Mouse (Mus musculus) embryonic facial prominence, embryonic 15.5 days (tissue): Measurements from ENCODE around the gene Ugt1a6a. TPM values are rescaled to one million over a fixed set of nuclear protein-coding genes. Genes with fewer than 3 reads are reported as not detected.

ENCODE experiments used
- ATAC-seq: fragments of 200-750 bp; cut with Nextera tagmentation; 2 replicates; pipeline ENCODE4 v1.8.0; 2017; ENCODE audit warnings: low read depth, moderate TSS enrichment; ENCODE audit not compliant: insufficient number of reproducible peaks, low FRiP score, low TSS enrichment
- H3K27ac ChIP-seq: fragments of 300-500 bp; sonication (generic); replicated peaks from 2 replicates; pipeline ENCODE4 v1.5.1; 2015; ENCODE audit warnings: mild to moderate bottlenecking, inconsistent platforms
- H3K27me3 ChIP-seq: fragments of 300-500 bp; sonication (generic); 2 replicates; pipeline ENCODE4 v1.6.1; 2015; ENCODE audit warnings: inconsistent platforms
- H3K36me3 ChIP-seq: fragments of 300-500 bp; sonication (generic); 2 replicates; pipeline ENCODE4 v1.6.1; 2015; ENCODE audit warnings: mild to moderate bottlenecking, inconsistent platforms
- H3K4me1 ChIP-seq: fragments of 300-500 bp; sonication (generic); 2 replicates; pipeline ENCODE4 v1.6.1; 2015; ENCODE audit warnings: inconsistent platforms
- H3K4me2 ChIP-seq: fragments of 300-500 bp; sonication (generic); replicated peaks from 2 replicates; pipeline ENCODE4 v1.6.1; 2015; ENCODE audit warnings: mild to moderate bottlenecking, inconsistent platforms
- H3K4me3 ChIP-seq: fragments of 300-500 bp; sonication (generic); replicated peaks from 2 replicates; pipeline ENCODE4 v1.5.1; 2015; ENCODE audit warnings: mild to moderate bottlenecking, inconsistent platforms
- H3K9ac ChIP-seq: fragments of 300-500 bp; sonication (generic); 2 replicates; pipeline ENCODE4 v1.6.1; 2015; ENCODE audit warnings: inconsistent platforms
- H3K9me3 ChIP-seq: fragments of 300-500 bp; sonication (generic); replicated peaks from 2 replicates; pipeline ENCODE4 v1.6.1; 2016; ENCODE audit warnings: inconsistent platforms
- WGBS: fragments of 180-500 bp; shearing (Covaris S2); methylation state at CpG from one replicate; pipeline ENCODE4 v1.1.7; 2015; 5-methylcytosine and 5-hydroxymethylcytosine counted together
- polyA plus RNA-seq: library from polyadenylated mRNA; unstranded; fragments of >200 nt; fragmentation: Nextera tagmentation; extraction: Ambion mirVana; gene quantifications from 2 replicates; pipeline ENCODE4 v1.2.1, GENCODE M21; 2015

Gene Ugt1a6a
- polyA plus RNA-seq, 1 experiment from 2014 or later = 16.8 TPM

DNA sequence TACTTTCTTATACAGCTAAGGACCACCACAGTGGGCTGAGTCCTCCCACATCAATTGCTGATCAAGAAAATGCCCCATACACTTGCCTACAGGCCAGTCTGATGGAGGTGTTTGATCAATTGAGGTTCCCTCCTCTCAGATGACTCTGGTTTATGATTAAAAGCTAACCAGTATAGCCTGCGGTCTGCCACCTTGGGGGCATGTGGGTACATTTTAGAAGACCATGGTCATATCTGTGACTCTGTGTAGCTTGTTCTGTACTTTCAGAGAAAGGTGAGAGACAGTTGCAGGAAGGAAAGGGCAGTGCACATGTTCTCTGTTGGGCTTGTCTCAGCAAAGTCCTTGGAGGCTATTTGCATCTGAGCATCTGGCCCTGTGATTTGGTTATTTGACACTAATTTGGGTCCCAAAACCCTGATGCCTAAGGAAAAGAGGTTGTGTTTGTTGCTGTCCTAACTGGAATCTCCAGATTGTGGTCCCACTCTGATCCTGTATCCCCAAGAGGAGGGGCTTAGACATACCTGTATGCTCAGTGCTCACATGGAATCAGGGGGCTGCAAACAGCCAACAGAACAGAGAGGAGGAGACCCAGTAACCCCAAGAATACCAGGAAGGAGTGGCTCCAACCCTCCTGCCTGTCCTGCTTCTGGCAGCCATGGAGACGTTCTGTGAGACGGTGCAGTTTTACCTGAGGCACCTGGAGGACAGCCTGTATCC is 98.2 kb downstream of the Ugt1a6a start:
- WGBS = 53% methylated on average over 3 of the region's 3 CpGs
- H3K4me2 ChIP-seq = no peak overlapping the region
- ATAC-seq = no peak

DNA sequence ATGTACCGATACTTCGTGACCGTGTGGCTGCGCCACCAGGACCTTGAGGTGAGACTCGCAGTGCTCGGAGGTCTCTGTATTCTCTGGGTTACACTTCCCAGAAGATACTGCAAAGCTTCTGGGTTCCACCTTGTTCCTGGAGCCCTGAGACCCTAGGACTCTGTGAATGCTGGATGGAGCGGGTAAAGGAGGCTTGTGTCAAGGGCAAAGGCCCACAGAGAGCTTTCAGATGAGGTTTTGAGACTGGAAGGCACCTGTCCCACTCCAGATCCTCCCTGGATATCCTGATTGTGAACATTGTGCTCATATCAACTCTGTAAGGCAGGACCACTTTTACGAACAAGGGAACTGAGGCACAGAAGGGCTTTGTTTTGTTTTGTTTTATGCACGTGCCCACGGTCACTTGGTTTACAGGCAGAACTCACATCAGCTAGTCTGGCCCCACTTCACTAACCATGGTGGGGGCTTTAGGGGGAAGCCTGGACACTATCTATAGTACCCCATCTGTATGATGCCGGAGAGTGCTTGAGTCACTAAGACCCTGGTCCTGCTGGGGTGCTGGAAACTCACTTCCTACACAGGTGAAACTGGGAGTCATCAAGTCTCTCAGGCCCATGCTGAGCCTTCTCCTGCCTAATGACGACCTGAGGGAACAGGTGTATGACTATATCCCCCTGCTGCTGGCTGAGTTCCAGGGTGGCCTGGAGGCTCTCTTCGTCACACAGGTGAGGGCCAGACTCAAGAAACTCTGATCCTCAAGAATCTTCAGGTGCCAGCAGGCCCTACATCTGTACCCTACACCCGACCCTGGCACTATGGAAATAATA is 99.0 kb downstream of the Ugt1a6a start:
- H3K4me3 ChIP-seq = no peak overlapping the region
- H3K9me3 ChIP-seq = peaks cover 77% of the 10 kb centered on the region
- H3K36me3 ChIP-seq = no peaks in the 10 kb centered on the region
- no peak for ATAC-seq
- H3K9ac ChIP-seq = no peak overlapping the region
- no peak overlapping the region for H3K4me2 ChIP-seq
- H3K4me1 ChIP-seq = no peaks in the 10 kb centered on the region
- no peaks in the 10 kb centered on the region for H3K27me3 ChIP-seq
- 67% methylated on average over 14 of the region's 14 CpGs for WGBS
- no peak overlapping the region for H3K27ac ChIP-seq

More for the DNA sequence above, 98.2 kb downstream of the Ugt1a6a start:
- Histone ChIP-seq H3K9ac (no peak overlapping the region), H3K27ac (no peak overlapping the region), H3K9me3 (peaks cover 77% of the 10 kb centered on the region), H3K36me3 (no peaks in the 10 kb centered on the region), H3K4me1 (no peaks in the 10 kb centered on the region), H3K4me3 (no peak overlapping the region), H3K27me3 (no peaks in the 10 kb centered on the region)

DNA sequence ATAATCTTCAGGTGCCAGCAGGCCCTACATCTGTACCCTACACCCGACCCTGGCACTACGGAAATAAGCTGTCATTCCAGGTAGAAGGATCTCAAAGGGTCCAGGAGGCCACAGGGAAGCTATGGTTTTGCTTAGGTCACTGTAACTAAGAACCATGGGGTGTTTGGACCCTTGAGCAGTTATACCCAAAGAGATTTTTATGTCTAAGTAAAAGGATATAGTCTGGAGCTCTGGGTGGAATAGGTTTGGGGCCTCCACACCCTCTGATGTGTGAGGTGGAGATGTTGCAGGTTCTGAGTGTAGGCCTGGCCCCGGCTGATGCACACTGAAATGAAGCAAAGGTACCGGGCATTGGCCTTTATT is 99.6 kb downstream of the Ugt1a6a start:
- no peak overlapping the region for H3K9ac ChIP-seq
- no peaks in the 10 kb centered on the region for H3K4me1 ChIP-seq
- no peak overlapping the region for H3K4me2 ChIP-seq
- H3K9me3 ChIP-seq = peaks cover 80% of the 10 kb centered on the region
- ATAC-seq = no peak
- H3K36me3 ChIP-seq = no peaks in the 10 kb centered on the region
- no peak overlapping the region for H3K4me3 ChIP-seq
- WGBS = 62% methylated on average over 4 of the region's 4 CpGs
- no peaks in the 10 kb centered on the region for H3K27me3 ChIP-seq
- H3K27ac ChIP-seq = no peak overlapping the region

DNA sequence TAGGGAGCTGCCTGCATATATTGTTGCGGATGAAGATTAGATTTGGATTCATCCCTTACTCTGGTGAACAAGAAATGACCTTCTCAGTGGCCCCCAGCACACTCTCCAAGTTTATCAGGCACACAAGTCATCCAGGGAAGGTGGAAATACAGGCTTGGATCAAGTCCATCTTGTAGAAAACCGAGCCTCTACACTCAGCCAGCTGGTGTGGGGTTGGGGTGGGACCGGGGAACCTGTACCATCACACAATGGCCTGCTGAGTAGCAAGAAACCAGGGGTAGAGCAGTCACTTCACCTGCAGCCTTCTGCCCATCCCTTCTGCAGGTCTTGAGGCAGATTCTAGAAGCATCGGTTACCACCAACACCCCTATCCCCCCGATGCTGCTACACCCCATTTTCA is 100.0 kb downstream of the Ugt1a6a start:
- Histone ChIP-seq H3K27me3 (no peaks in the 10 kb centered on the region), H3K9me3 (peaks cover 80% of the 10 kb centered on the region), H3K4me2 (no peak overlapping the region), H3K27ac (no peak overlapping the region), H3K9ac (no peak overlapping the region), H3K4me3 (no peak overlapping the region), H3K36me3 (no peaks in the 10 kb centered on the region), H3K4me1 (no peaks in the 10 kb centered on the region)
- no peak for ATAC-seq
- 44% methylated on average over 5 of the region's 5 CpGs for WGBS

DNA sequence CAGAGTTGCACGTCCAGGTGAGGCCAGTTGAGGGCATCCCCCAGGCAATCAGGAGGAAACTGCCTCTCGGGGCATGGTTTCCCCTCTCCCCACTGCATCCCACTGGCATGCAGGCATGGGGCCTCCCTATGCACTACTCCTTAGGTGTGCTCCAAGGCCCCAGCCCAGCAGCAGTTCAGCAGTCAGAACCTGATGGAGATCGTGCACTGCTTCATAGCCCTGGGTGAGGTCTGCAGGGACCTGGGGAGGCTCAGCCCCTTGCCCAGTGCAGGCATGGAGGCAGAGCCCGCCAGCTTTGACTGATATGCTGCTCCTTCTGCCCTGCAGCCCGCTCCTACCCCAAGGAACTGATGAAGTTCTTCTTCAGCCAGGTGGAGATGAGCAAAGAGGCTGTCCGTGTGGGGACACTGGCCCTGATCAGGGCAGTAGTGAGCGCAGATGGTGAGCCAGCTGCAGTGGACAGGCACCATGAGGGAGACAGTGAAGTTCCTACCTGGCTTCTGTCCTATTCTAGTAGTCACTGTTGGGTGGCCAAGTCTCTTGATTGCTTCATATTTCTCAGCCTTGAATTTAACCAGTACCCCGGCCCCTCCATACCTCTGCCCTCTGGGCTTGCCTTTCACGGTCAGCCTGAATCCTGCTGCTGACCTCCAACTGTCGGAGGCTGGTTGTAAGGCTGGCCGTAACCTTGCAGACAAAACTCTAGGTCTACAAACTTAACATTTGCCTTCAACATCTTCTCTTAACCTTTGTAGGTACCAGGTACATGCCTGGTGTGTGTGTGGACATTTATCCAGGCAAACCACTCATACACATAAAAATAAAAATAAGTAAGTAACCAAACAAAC is 100.7 kb downstream of the Ugt1a6a start:
- Histone ChIP-seq H3K27ac (no peak overlapping the region), H3K4me2 (no peak overlapping the region), H3K9ac (no peak overlapping the region), H3K36me3 (no peaks in the 10 kb centered on the region), H3K27me3 (no peaks in the 10 kb centered on the region), H3K4me1 (no peaks in the 10 kb centered on the region), H3K4me3 (no peak overlapping the region), H3K9me3 (peaks cover 80% of the 10 kb centered on the region)
- WGBS = 59% methylated on average over 11 of the region's 11 CpGs
- peak; percentile 1; the same call in 1 of the 2 replicates for ATAC-seq

DNA sequence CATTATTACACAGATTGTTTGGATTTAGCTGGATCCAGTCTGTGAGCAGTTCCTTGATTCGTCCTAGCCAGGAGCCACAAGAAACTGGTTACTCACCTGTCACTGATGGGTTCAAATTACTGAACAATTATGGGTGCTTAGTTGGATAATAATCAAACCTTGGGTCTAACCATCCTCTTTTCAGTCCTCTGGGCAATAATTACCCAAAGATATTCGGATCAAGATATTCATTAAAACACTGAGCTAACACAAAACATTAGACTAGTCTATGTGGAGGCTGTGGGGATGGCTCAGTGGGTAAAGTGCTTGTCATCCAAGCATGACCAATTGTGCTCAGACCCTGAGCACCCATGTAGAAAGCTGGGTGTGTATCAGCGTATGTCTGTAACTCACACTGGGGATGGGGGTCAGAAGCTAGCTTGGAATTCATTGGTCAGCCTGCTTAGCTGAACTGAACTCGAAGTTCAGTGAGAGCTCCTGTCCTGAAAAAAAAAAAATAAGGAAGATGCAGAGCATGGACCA is 101.3 kb downstream of the Ugt1a6a start:
- H3K9ac ChIP-seq = no peak overlapping the region
- no peaks in the 10 kb centered on the region for H3K4me1 ChIP-seq
- no peak for ATAC-seq
- no peaks in the 10 kb centered on the region for H3K27me3 ChIP-seq
- peaks cover 81% of the 10 kb centered on the region for H3K9me3 ChIP-seq
- no peaks in the 10 kb centered on the region for H3K36me3 ChIP-seq
- 57% methylated on average over 4 of the region's 4 CpGs for WGBS
- H3K27ac ChIP-seq = no peak overlapping the region
- no peak overlapping the region for H3K4me3 ChIP-seq
- H3K4me2 ChIP-seq = no peak overlapping the region

DNA sequence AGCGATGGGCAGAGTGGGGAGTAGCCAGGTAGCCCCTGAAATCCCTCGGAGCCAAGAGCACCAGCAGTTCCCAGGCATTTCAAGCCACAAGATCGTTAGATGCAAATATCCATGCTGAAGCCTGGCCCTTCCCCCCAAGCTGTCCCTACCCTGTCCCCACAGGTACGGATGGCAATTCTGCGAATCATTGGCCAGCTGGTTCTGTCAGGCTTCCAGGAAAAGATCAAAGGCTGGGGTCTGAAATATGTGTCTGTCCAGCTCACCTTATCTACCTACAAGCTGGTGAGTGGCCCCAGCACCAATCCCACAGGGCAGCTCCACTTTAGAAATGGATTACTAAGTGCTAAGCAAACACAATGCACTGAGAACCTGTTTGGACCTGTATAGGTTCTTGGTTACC is 102.7 kb downstream of the Ugt1a6a start:
- H3K4me3 ChIP-seq = no peak overlapping the region
- H3K4me2 ChIP-seq = no peak overlapping the region
- ATAC-seq = no peak
- H3K4me1 ChIP-seq = no peaks in the 10 kb centered on the region
- no peak overlapping the region for H3K9ac ChIP-seq
- H3K36me3 ChIP-seq = no peaks in the 10 kb centered on the region
- no peak overlapping the region for H3K27ac ChIP-seq
- 72% methylated on average over 5 of the region's 5 CpGs for WGBS
- peaks cover 74% of the 10 kb centered on the region for H3K9me3 ChIP-seq
- H3K27me3 ChIP-seq = no peaks in the 10 kb centered on the region

DNA sequence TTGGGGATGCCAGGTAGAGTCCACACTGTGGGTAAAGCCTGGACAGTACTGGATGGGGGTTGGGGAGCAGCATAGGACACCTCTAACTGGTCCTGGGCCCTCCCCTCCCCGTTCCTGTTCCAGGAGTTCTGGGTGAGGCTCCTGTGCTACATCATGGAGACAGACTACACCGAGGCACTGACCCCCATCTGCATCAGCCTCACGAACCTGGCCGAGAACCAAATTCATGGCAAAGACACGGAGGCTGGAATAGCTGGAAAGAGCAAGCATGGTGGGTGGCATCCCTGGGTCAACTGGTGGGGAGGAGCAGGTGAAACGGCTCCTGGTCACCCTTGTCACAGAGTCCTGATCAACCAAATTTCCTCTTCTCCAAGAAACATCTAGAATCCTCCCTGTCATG is 104.2 kb downstream of the Ugt1a6a start:
- Histone ChIP-seq H3K27me3 (no peaks in the 10 kb centered on the region), H3K27ac (no peak overlapping the region), H3K9me3 (peaks cover 69% of the 10 kb centered on the region), H3K4me2 (no peak overlapping the region), H3K36me3 (no peaks in the 10 kb centered on the region), H3K9ac (no peak overlapping the region), H3K4me3 (no peak overlapping the region), H3K4me1 (no peaks in the 10 kb centered on the region)
- WGBS = 78% methylated on average over 6 of the region's 6 CpGs
- no peak for ATAC-seq

DNA sequence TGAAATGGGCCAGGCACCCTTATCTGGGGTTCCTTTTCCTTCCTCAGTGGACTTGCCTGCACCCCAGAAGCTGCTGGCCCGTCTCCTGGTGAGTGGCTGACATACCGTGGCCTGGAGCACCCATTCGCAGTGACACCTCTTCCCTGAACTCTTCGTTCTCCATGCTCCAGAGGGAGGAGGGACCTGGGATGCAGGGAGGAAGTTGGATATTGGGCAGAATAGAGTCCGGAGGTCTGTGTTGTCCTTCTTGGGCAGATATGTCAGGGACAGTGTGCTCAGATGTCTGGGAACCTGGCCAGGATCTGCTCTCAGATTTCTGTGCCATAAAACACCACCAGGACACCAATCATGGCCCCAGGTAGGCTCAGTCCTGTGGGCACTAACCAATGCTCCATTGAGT is 105.5 kb downstream of the Ugt1a6a start:
- H3K27me3 ChIP-seq = no peaks in the 10 kb centered on the region

DNA sequence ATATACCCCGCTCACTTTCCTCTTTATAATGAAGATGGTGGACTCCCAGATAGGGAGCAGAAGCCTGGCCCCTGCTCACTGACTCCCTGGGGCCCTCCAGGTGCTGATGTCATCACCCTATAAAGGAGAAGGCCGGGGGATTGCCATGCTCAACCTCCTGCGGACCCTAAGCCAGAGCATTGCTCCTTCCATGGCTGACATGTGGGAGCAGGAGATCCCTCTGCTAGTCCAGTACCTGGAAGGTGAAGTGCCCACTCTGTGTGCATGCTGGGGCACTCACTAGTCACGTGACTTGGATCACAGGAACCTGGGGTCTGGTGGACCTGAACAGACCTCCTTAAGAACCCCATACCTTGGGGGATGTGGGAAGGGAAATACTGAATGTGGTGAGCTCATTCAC is 106.0 kb downstream of the Ugt1a6a start:
- Histone ChIP-seq H3K36me3 (no peaks in the 10 kb centered on the region), H3K27me3 (no peaks in the 10 kb centered on the region), H3K4me1 (no peaks in the 10 kb centered on the region), H3K4me3 (no peak overlapping the region), H3K9ac (no peak overlapping the region), H3K9me3 (peaks cover 75% of the 10 kb centered on the region), H3K27ac (no peak overlapping the region), H3K4me2 (no peak overlapping the region)
- 64% methylated on average over 4 of the region's 4 CpGs for WGBS
- no peak for ATAC-seq

More for the DNA sequence above, 105.5 kb downstream of the Ugt1a6a start:
- no peak overlapping the region for H3K4me2 ChIP-seq
- no peak overlapping the region for H3K27ac ChIP-seq
- H3K36me3 ChIP-seq = no peaks in the 10 kb centered on the region
- H3K9me3 ChIP-seq = peaks cover 76% of the 10 kb centered on the region
- H3K4me3 ChIP-seq = no peak overlapping the region
- WGBS = 72% methylated on average over 5 of the region's 5 CpGs
- H3K9ac ChIP-seq = no peak overlapping the region
- no peaks in the 10 kb centered on the region for H3K4me1 ChIP-seq
- ATAC-seq = no peak

DNA sequence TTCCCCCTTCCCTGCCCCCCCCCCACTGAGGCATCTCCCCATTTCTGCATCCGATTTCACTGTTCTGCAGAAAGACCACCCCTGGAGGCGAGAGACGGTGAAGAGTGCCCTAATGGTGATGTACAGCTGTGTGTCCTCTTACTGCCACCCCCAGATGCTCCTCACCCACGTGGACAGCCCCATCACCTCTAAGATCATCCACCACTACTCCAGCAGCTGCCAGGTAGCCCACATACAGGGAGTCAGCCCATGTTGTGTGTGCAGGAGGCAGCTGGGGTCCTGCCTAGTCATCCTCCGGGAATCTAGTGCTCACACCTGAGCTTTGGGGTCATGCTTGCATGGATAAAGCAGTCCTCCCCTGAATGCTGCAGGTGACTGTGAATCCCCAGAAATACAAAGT is 109.3 kb downstream of the Ugt1a6a start:
- Histone ChIP-seq H3K36me3 (no peaks in the 10 kb centered on the region), H3K4me1 (no peaks in the 10 kb centered on the region), H3K27ac (no peak overlapping the region), H3K4me3 (no peak overlapping the region), H3K27me3 (no peaks in the 10 kb centered on the region), H3K9ac (no peak overlapping the region), H3K4me2 (no peak overlapping the region), H3K9me3 (peaks cover 77% of the 10 kb centered on the region)
- no peak for ATAC-seq
- WGBS = 64% methylated on average over 5 of the region's 5 CpGs
